In genomic region chr2:165740982-165741381, GRCm38 (mm10) we compare ENCODE assay signal across 14 mouse cellular contexts.
DNase-seq lines count a peak whose midpoint lies in the region; ATAC-seq and TF ChIP-seq lines count a peak whose summit lies in the region.
"Had no signal": no experiment of that assay in that cellular context is flagged by ENCODE, and none has a peak within 500 bp of the region (broad histone marks: within the 10 kb centered on the region; RNA-seq: fewer than 3 reads in every experiment).

No protein-coding gene starts in this region.

- dilution Hi-C loops in CH12.LX (cut with MboI; ENCODE audit: extremely low pct_ligation_motif_present, extremely low pct_unique_long_range_greater_than_20kb, low sequenced_read_pairs), result no loop called here

- no peak for DNase-seq in kidney, adult 18-20 months
- no peak for DNase-seq in CH12.LX (ENCODE audit: extremely low read depth)
- DNase-seq in embryonic facial prominence, embryonic 11.5 days (ENCODE audit: low spot score), result peak; percentile 81
- no peak for DNase-seq in ovary, postnatal 10 days (ENCODE audit: low spot score)
- DNase-seq in cerebellum, adult 9-11 months, result no peak
- DNase-seq in frontal cortex, postnatal 25 days (ENCODE audit: low spot score in 2 of 2), result no peak
- DNase-seq: heart, adult 18-20 months; layer of hippocampus, postnatal 36 days; spleen, adult 18-20 months; thymus, postnatal 25 days had no signal

- H3K27ac ChIP-seq in kidney, embryonic 15.5 days, result peak overlapping the region; percentile 80
- no peak overlapping the region for H3K27ac ChIP-seq in CH12.LX (ENCODE audit: insufficient read depth, low read depth)
- peak overlapping the region; percentile 32 for H3K27ac ChIP-seq in embryonic facial prominence, embryonic 11.5 days (replicated peaks; ENCODE audit: low read depth, low read length)
- peak overlapping the region; percentile 28; the same call in 1 of the 2 replicates for H3K27ac ChIP-seq in limb, embryonic 13.5 days
- H3K27ac ChIP-seq: lung, embryonic 15.5 days had no signal

- no peak for TF ChIP-seq EP300 in CH12.LX (IDR thresholded peaks at IDR 0.05; ENCODE audit: low read length)

- no peaks in the 10 kb centered on the region for H3K36me3 ChIP-seq in kidney, embryonic 15.5 days
- no peaks in the 10 kb centered on the region for H3K36me3 ChIP-seq in CH12.LX (replicated peaks in 1 of 2; ENCODE audit: control insufficient read depth in 1 of 2, insufficient read depth in 1 of 2, low read length in 1 of 2)
- no peaks in the 10 kb centered on the region; the same call in 1 of the 2 replicates for H3K36me3 ChIP-seq in embryonic facial prominence, embryonic 11.5 days (replicated peaks; ENCODE audit: control insufficient read depth, insufficient read depth, low read depth, low read length)
- no peaks in the 10 kb centered on the region for H3K36me3 ChIP-seq in limb, embryonic 13.5 days
- H3K36me3 ChIP-seq: lung, embryonic 15.5 days had no signal

- TF ChIP-seq POLR2A in CH12.LX (IDR thresholded peaks at IDR 0.05; ENCODE audit: low read depth, low read length), result no peak

- TF ChIP-seq RAD21 in CH12.LX (IDR thresholded peaks at IDR 0.05; ENCODE audit: low read depth, low read length), result no peak

- no peaks in the 10 kb centered on the region for H3K79me2 ChIP-seq in CH12.LX (replicated peaks; ENCODE audit: control insufficient read depth, extremely low read depth, insufficient read depth, poor library complexity, severe bottlenecking)

- H3K4me2 ChIP-seq in kidney, embryonic 15.5 days, result peak overlapping the region; percentile 41
- peak overlapping the region; percentile 30; the same call in 1 of the 2 replicates for H3K4me2 ChIP-seq in CH12.LX (ENCODE audit: insufficient read depth, low read depth, poor library complexity, severe bottlenecking)
- H3K4me2 ChIP-seq in embryonic facial prominence, embryonic 11.5 days (ENCODE audit: low read depth, low read length), result no peak overlapping the region
- no peak overlapping the region for H3K4me2 ChIP-seq in limb, embryonic 13.5 days (replicated peaks)
- H3K4me2 ChIP-seq: lung, embryonic 15.5 days had no signal

- H3K27me3 ChIP-seq in kidney, embryonic 15.5 days, result no peaks in the 10 kb centered on the region
- H3K27me3 ChIP-seq in CH12.LX (replicated peaks), result peaks cover 3% of the 10 kb centered on the region
- no peaks in the 10 kb centered on the region; the same call in 1 of the 2 replicates for H3K27me3 ChIP-seq in embryonic facial prominence, embryonic 11.5 days (ENCODE audit: control insufficient read depth, insufficient read depth, low read length)
- peaks cover 6% of the 10 kb centered on the region; the same call in 1 of the 2 replicates for H3K27me3 ChIP-seq in limb, embryonic 13.5 days
- H3K27me3 ChIP-seq: lung, embryonic 15.5 days had no signal

- ATAC-seq in kidney, embryonic 15.5 days (replicated peaks; ENCODE audit: low FRiP score), result peak; percentile 28; the same call in 1 of the 2 replicates
- peak; percentile 32; the same call in 1 of the 2 replicates for ATAC-seq in embryonic facial prominence, embryonic 11.5 days (replicated peaks; ENCODE audit: insufficient number of reproducible peaks, low FRiP score, low TSS enrichment, low read depth)
- peak; percentile 70 for ATAC-seq in limb, embryonic 13.5 days (ENCODE audit: low FRiP score, low read depth)
- ATAC-seq: CD4-positive, CD25-positive, alpha-beta regulatory T cell, adult 4 months had no signal

- no peak for TF ChIP-seq CTCF in CH12.LX (conservative IDR thresholded peaks at IDR 0.05 in 1 of 2, IDR thresholded peaks at IDR 0.05 in 1 of 2; ENCODE audit: low read depth in 2 of 2, low read length in 2 of 2)

- WGBS in kidney, embryonic 15.5 days, result 6% methylated on average over 9 of the region's 9 CpGs
- WGBS in embryonic facial prominence, embryonic 11.5 days, result 4% methylated on average over 9 of the region's 9 CpGs
- 4% methylated on average over 9 of the region's 9 CpGs for WGBS in limb, embryonic 13.5 days

- in situ Hi-C loops in CH12.LX (cut with MboI; ENCODE audit: low pct_ligation_motif_present, low pct_unique_long_range_greater_than_20kb, low sequenced_read_pairs), result no loop called here

- H3K4me3 ChIP-seq in kidney, embryonic 15.5 days (replicated peaks), result peak overlapping the region; percentile 32
- H3K4me3 ChIP-seq in CH12.LX (replicated peaks in 1 of 3; ENCODE audit: low read depth in 2 of 3, low read length in 2 of 3, poor library complexity in 1 of 3), result peak overlapping the region in 2 of 3 experiments; percentile 45 to 54
- H3K4me3 ChIP-seq in embryonic facial prominence, embryonic 11.5 days (ENCODE audit: low read depth, low read length), result no peak overlapping the region
- H3K4me3 ChIP-seq in limb, embryonic 13.5 days, result no peak overlapping the region
- H3K4me3 ChIP-seq: lung, embryonic 15.5 days had no signal

- H3K4me1 ChIP-seq in kidney, embryonic 15.5 days, result peaks cover 28% of the 10 kb centered on the region
- peaks cover 5 to 25% of the 10 kb centered on the region in 2 experiments; a peak in 3 of 4 replicates for H3K4me1 ChIP-seq in CH12.LX (ENCODE audit: control insufficient read depth in 1 of 2, insufficient read depth in 2 of 2)
- H3K4me1 ChIP-seq in embryonic facial prominence, embryonic 11.5 days (ENCODE audit: control insufficient read depth, insufficient read depth, low read length), result peaks cover 3% of the 10 kb centered on the region; the same call in 1 of the 2 replicates
- peaks cover 35% of the 10 kb centered on the region for H3K4me1 ChIP-seq in limb, embryonic 13.5 days

- no peak overlapping the region for H3K9ac ChIP-seq in kidney, embryonic 15.5 days
- H3K9ac ChIP-seq in CH12.LX (ENCODE audit: insufficient read depth, low read depth), result peak overlapping the region; percentile 52
- peak overlapping the region; percentile 19; the same call in 1 of the 2 replicates for H3K9ac ChIP-seq in embryonic facial prominence, embryonic 11.5 days (replicated peaks; ENCODE audit: low read length)
- no peak overlapping the region for H3K9ac ChIP-seq in limb, embryonic 13.5 days
- H3K9ac ChIP-seq: lung, embryonic 15.5 days had no signal

- no peaks in the 10 kb centered on the region for H3K9me3 ChIP-seq in kidney, embryonic 15.5 days (replicated peaks)
- peaks cover 5% of the 10 kb centered on the region for H3K9me3 ChIP-seq in CH12.LX (replicated peaks; ENCODE audit: low read length)
- no peaks in the 10 kb centered on the region for H3K9me3 ChIP-seq in embryonic facial prominence, embryonic 11.5 days (replicated peaks; ENCODE audit: control insufficient read depth, low read length)
- no peaks in the 10 kb centered on the region for H3K9me3 ChIP-seq in limb, embryonic 13.5 days
- H3K9me3 ChIP-seq: lung, embryonic 15.5 days had no signal

TF ChIP-seq in CH12.LX, 34 proteins besides CTCF, POLR2A, EP300 and RAD21:
- TF ChIP-seq RCOR1 (conservative IDR thresholded peaks at IDR 0.05; ENCODE audit: low read depth, low read length) (no peak), MAFK (IDR thresholded peaks at IDR 0.05; ENCODE audit: insufficient replicate concordance, low read length) (no peak), ZC3H11A (IDR thresholded peaks at IDR 0.05; ENCODE audit: low read depth, low read length) (no peak), CHD2 (IDR thresholded peaks at IDR 0.05; ENCODE audit: low read length) (no peak), NRF1 (IDR thresholded peaks at IDR 0.05; ENCODE audit: low read depth, low read length) (no peak), ETS1 (conservative IDR thresholded peaks at IDR 0.05; ENCODE audit: low read depth, low read length) (no peak), MAZ (IDR thresholded peaks at IDR 0.05; ENCODE audit: low read depth, low read length) (no peak), ZKSCAN1 (IDR thresholded peaks at IDR 0.05; ENCODE audit: borderline replicate concordance, low read depth, low read length) (no peak), MYC (IDR thresholded peaks at IDR 0.05; ENCODE audit: low read depth, low read length) (no peak), CHD1 (IDR thresholded peaks at IDR 0.05; ENCODE audit: low read depth, low read length) (no peak), USF2 (conservative IDR thresholded peaks at IDR 0.05; ENCODE audit: low read depth, low read length) (no peak), GABPA (IDR thresholded peaks at IDR 0.05; ENCODE audit: insufficient replicate concordance, low read depth, low read length) (no peak), MEF2A (IDR thresholded peaks at IDR 0.05; ENCODE audit: borderline replicate concordance, low read depth, low read length) (no peak), MAX (IDR thresholded peaks at IDR 0.05; ENCODE audit: low read length) (no peak), SIN3A (IDR thresholded peaks at IDR 0.05; ENCODE audit: low read length) (no peak), ZMIZ1 (IDR thresholded peaks at IDR 0.05; ENCODE audit: low read depth, low read length) (no peak), ELF1 (IDR thresholded peaks at IDR 0.05; ENCODE audit: low read depth, low read length) (no peak), SMC3 (IDR thresholded peaks at IDR 0.05; ENCODE audit: low read depth, low read length) (no peak), ZNF384 (IDR thresholded peaks at IDR 0.05; ENCODE audit: low read depth, low read length) (no peak)

Comparison
In these comparisons a context has a peak if more than half of its experiments do, and no peak if none do; other contexts are left out.
1. H3K4me2 ChIP-seq: peak in kidney, embryonic 15.5 days (single experiment) and CH12.LX (single experiment); none in embryonic facial prominence, embryonic 11.5 days (single experiment) and limb, embryonic 13.5 days (single experiment).
2. H3K4me3 ChIP-seq: peak in kidney, embryonic 15.5 days (single experiment) and CH12.LX (2 of 3); none in embryonic facial prominence, embryonic 11.5 days (single experiment) and limb, embryonic 13.5 days (single experiment).
3. H3K9ac ChIP-seq: peak in CH12.LX (single experiment) and embryonic facial prominence, embryonic 11.5 days (single experiment); none in kidney, embryonic 15.5 days (single experiment) and limb, embryonic 13.5 days (single experiment).
4. Peak in every context shown above with its lines, with median percentiles within 50 percentile points of each other: ATAC-seq.